Mouse (Mus musculus): ENCODE data around the gene Hoxd8. TPM values are rescaled to one million over a fixed set of nuclear protein-coding genes. Genes with fewer than 3 reads are reported as not detected.

The Hoxd8 gene
- polyA plus RNA-seq, 1 experiment from 2014 or later, result 0.42 TPM

DNA sequence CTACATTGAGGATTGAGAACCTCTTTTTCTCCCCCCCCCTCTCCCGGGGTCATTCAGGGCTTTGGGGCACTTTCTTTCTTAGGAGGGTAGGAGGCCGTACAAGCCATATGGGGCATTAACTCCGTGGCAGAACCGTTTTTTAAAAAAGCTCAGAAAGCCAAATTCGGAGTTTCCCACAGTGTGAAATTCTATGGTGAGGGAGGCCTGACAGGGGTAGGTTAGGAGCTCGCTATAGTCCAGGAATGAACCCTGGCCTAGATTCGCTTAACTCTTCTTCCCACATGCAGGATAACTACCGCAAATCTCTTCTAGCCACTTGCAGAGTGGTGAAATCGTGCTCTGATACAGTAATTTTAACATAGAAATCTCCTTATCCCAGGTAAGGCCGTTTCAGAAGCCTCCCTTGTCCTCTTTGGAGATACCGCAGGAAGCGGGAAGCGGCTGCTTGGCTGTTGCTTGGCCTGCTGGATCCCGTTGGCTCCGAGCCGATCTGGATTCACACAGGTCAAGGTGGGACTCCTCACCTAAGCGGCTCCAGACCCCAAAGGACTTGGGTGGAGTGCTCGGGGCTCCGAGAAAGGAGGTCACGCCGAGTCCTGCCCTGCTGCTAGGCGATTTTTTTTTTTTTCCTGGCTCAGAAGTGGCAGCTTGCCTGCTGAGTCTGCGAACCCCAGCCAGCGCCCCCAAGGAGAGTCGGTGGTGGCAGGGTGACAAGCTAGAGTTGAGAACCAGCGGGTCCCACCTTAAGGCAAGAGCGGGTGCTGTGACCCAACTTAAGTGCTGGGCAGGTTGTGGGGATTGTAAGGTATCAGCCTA, 30.8 kb downstream of the Hoxd8 start:
- no peak overlapping the region for H3K4me2 ChIP-seq (ENCODE audit: low read depth, low read length)
- 6% methylated on average over 27 of the region's 27 CpGs for WGBS
- H3K9ac ChIP-seq (ENCODE audit: low read length), result no peak overlapping the region

DNA sequence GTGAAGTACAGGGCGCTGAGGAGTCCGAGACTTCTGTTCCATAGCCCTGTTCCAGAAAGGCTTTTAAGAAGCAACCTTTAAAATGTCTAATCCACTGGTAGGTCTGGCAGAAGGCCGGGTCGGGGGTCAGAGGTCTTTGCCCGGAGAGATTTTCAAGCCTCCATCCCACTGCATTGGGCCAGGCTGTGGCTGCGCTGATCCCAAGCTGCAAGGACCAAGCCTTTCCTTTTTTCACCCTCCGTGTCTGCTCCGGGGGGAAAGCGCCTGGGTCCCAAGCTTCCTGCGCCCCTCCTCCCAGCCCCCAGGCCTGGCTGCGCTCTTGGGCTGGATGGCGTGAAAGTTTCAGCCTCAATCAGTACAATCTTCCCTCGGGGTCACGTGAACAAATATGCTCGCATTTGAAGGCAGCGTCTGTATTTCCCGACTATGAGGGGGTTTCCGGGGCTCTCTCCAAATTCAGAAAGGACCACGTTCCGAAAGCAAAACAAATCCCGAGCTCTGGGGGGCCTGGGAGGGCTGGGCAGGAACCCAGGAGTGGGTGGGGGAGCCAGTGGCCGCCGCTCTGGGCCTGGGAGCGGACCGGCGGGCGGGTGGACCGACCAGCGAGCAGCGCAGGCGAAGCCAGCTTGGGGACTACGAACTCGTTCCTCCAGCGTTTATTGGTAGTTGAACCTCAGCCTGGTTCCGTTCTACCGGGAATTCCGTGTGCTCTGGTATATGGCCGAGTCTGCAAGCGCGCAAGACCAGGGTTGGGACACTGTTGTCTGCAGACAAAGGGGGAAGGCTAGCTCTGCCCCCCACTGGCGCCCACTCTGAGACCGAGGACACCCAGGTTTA, 31.7 kb downstream of the Hoxd8 start:
- 2% methylated on average over 42 of the region's 42 CpGs for WGBS

More for the DNA sequence above, 30.8 kb downstream of the Hoxd8 start:
- H3K4me1 ChIP-seq (ENCODE audit: control insufficient read depth, insufficient read depth, low read length), result peaks cover 4% of the 10 kb centered on the region
- peaks cover 95% of the 10 kb centered on the region for H3K27me3 ChIP-seq (ENCODE audit: control insufficient read depth, insufficient read depth, low read length)
- no peaks in the 10 kb centered on the region for H3K36me3 ChIP-seq (ENCODE audit: control insufficient read depth, insufficient read depth)
- H3K27ac ChIP-seq (ENCODE audit: low read length), result no peak overlapping the region
- H3K4me3 ChIP-seq (ENCODE audit: low read length), result no peak overlapping the region; the same call in 1 of the 2 replicates
- no peak for ATAC-seq (replicated peaks; ENCODE audit: extremely low read depth, insufficient read depth, low FRiP score)
- no peaks in the 10 kb centered on the region for H3K9me3 ChIP-seq (replicated peaks; ENCODE audit: control insufficient read depth, low read length)

GRCm38 (mm10) chr2:74736688-74737577, 32.5 kb downstream of the Hoxd8 start:
- 4% methylated on average over 15 of the region's 15 CpGs for WGBS
- Histone ChIP-seq H3K27ac (ENCODE audit: low read length) (no peak overlapping the region), H3K4me1 (ENCODE audit: control insufficient read depth, insufficient read depth, low read length) (peaks cover 4% of the 10 kb centered on the region), H3K4me2 (ENCODE audit: low read depth, low read length) (no peak overlapping the region), H3K27me3 (ENCODE audit: control insufficient read depth, insufficient read depth, low read length) (peaks cover 96% of the 10 kb centered on the region), H3K9ac (ENCODE audit: low read length) (no peak overlapping the region), H3K4me3 (ENCODE audit: low read length) (no peak overlapping the region), H3K9me3 (replicated peaks; ENCODE audit: control insufficient read depth, low read length) (no peaks in the 10 kb centered on the region), H3K36me3 (ENCODE audit: control insufficient read depth, insufficient read depth) (no peaks in the 10 kb centered on the region)
- no peak for ATAC-seq (replicated peaks; ENCODE audit: extremely low read depth, insufficient read depth, low FRiP score)

More for the DNA sequence above, 31.7 kb downstream of the Hoxd8 start:
- no peaks in the 10 kb centered on the region for H3K9me3 ChIP-seq (replicated peaks; ENCODE audit: control insufficient read depth, low read length)
- peaks cover 4% of the 10 kb centered on the region for H3K4me1 ChIP-seq (ENCODE audit: control insufficient read depth, insufficient read depth, low read length)
- H3K27ac ChIP-seq (ENCODE audit: low read length), result no peak overlapping the region
- H3K36me3 ChIP-seq (ENCODE audit: control insufficient read depth, insufficient read depth), result no peaks in the 10 kb centered on the region
- no peak overlapping the region for H3K9ac ChIP-seq (ENCODE audit: low read length)
- ATAC-seq (replicated peaks; ENCODE audit: extremely low read depth, insufficient read depth, low FRiP score), result no peak
- peak overlapping the region; percentile 44 for H3K4me2 ChIP-seq (ENCODE audit: low read depth, low read length)
- H3K27me3 ChIP-seq (ENCODE audit: control insufficient read depth, insufficient read depth, low read length), result peaks cover 95% of the 10 kb centered on the region
- H3K4me3 ChIP-seq (ENCODE audit: low read length), result peak overlapping the region; percentile 35

GRCm38 (mm10) chr2:74737578-74738070, 33.2 kb downstream of the Hoxd8 start:
- H3K36me3 ChIP-seq (ENCODE audit: control insufficient read depth, insufficient read depth), result no peaks in the 10 kb centered on the region
- no peak for ATAC-seq (replicated peaks; ENCODE audit: extremely low read depth, insufficient read depth, low FRiP score)
- H3K9me3 ChIP-seq (replicated peaks; ENCODE audit: control insufficient read depth, low read length), result no peaks in the 10 kb centered on the region
- peaks cover 4% of the 10 kb centered on the region for H3K4me1 ChIP-seq (ENCODE audit: control insufficient read depth, insufficient read depth, low read length)
- no peak overlapping the region for H3K4me2 ChIP-seq (ENCODE audit: low read depth, low read length)
- WGBS, result 10% methylated on average over 7 of the region's 7 CpGs
- no peak overlapping the region for H3K27ac ChIP-seq (ENCODE audit: low read length)
- H3K9ac ChIP-seq (ENCODE audit: low read length), result no peak overlapping the region
- H3K27me3 ChIP-seq (ENCODE audit: control insufficient read depth, insufficient read depth, low read length), result peaks cover 95% of the 10 kb centered on the region
- H3K4me3 ChIP-seq (ENCODE audit: low read length), result no peak overlapping the region

- no peak for ATAC-seq (replicated peaks; ENCODE audit: extremely low read depth, insufficient read depth, low FRiP score)
- no peaks in the 10 kb centered on the region for H3K36me3 ChIP-seq (ENCODE audit: control insufficient read depth, insufficient read depth)
- H3K4me2 ChIP-seq (ENCODE audit: low read depth, low read length), result no peak overlapping the region
- no peaks in the 10 kb centered on the region for H3K9me3 ChIP-seq (replicated peaks; ENCODE audit: control insufficient read depth, low read length)
- 3% methylated on average over 20 of the region's 20 CpGs for WGBS
- no peak overlapping the region for H3K27ac ChIP-seq (ENCODE audit: low read length)
- H3K27me3 ChIP-seq (ENCODE audit: control insufficient read depth, insufficient read depth, low read length), result peaks cover 94% of the 10 kb centered on the region
- H3K4me3 ChIP-seq (ENCODE audit: low read length), result no peak overlapping the region
- H3K9ac ChIP-seq (ENCODE audit: low read length), result no peak overlapping the region
- peaks cover 4% of the 10 kb centered on the region for H3K4me1 ChIP-seq (ENCODE audit: control insufficient read depth, insufficient read depth, low read length)
These were observed 34.4 kb downstream of the Hoxd8 start for GRCm38 (mm10) chr2:74738623-74739475.

DNA sequence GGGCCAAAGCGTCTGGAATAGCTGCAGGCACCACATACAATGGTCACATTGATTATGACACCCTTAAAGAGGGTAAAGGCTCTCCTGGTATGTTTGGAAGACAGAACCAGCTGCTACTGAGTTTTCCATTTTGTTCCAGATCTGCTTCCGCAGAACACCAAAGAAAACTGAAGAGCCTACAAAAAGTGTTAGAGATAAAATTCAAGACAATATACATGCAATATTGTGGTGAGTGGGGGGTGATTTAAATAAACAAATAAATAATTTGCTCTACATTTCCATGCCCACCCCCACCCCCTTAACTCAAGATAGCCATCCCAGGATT, 35.0 kb downstream of the Hoxd8 start:
- ATAC-seq (replicated peaks; ENCODE audit: extremely low read depth, insufficient read depth, low FRiP score), result no peak
- H3K27ac ChIP-seq (ENCODE audit: low read length), result no peak overlapping the region
- no peaks in the 10 kb centered on the region for H3K9me3 ChIP-seq (replicated peaks; ENCODE audit: control insufficient read depth, low read length)
- no peaks in the 10 kb centered on the region for H3K36me3 ChIP-seq (ENCODE audit: control insufficient read depth, insufficient read depth)
- peaks cover 4% of the 10 kb centered on the region for H3K4me1 ChIP-seq (ENCODE audit: control insufficient read depth, insufficient read depth, low read length)
- no peak overlapping the region for H3K4me2 ChIP-seq (ENCODE audit: low read depth, low read length)
- H3K27me3 ChIP-seq (ENCODE audit: control insufficient read depth, insufficient read depth, low read length), result peaks cover 95% of the 10 kb centered on the region
- WGBS, result 12% methylated on average over 2 of the region's 2 CpGs
- H3K4me3 ChIP-seq (ENCODE audit: low read length), result no peak overlapping the region
- no peak overlapping the region for H3K9ac ChIP-seq (ENCODE audit: low read length)

DNA sequence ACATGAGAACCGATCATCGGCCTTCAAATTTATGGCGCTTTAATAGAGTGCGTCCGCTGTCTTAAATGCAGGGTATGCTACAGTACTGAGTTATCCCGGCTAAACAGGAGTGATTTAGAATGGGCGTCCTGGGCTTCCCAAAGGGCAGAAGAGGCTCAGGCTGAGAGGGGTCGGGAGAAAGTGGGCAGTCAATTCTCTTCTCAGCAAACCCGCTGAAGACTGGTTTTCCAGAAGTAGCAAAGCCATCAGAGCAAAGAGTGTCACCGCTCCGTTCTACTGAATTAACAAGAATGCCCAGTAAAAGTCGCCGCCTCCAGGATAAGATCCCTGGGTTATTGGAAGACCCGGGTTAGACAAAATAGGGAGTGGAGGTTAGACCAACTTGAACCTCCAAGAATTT, 35.5 kb downstream of the Hoxd8 start:
- Histone ChIP-seq H3K27ac (ENCODE audit: low read length) (no peak overlapping the region), H3K4me1 (ENCODE audit: control insufficient read depth, insufficient read depth, low read length) (peaks cover 4% of the 10 kb centered on the region), H3K27me3 (ENCODE audit: control insufficient read depth, insufficient read depth, low read length) (peaks cover 95% of the 10 kb centered on the region), H3K36me3 (ENCODE audit: control insufficient read depth, insufficient read depth) (no peaks in the 10 kb centered on the region), H3K4me2 (ENCODE audit: low read depth, low read length) (no peak overlapping the region), H3K9me3 (replicated peaks; ENCODE audit: control insufficient read depth, low read length) (no peaks in the 10 kb centered on the region), H3K4me3 (ENCODE audit: low read length) (no peak overlapping the region), H3K9ac (ENCODE audit: low read length) (no peak overlapping the region)
- 7% methylated on average over 14 of the region's 14 CpGs for WGBS
- ATAC-seq (replicated peaks; ENCODE audit: extremely low read depth, insufficient read depth, low FRiP score), result no peak
